Mouse (Mus musculus): Measurements from ENCODE around the gene Txnrd3. TPM values are rescaled to one million over a fixed set of nuclear protein-coding genes. Genes with fewer than 3 reads are reported as not detected.
A peak's percentile ranks its signal among the peaks of the same experiment; 100 is the strongest.

The Txnrd3 gene
- polyA plus RNA-seq (2015; fragmentation: Nextera tagmentation; extraction: Ambion mirVana) = 11.6 and 12.7 TPM in 2 replicates

GRCm38 (mm10) chr6:89643798-89644270 lies at the start of gene Txnrd3:
Gene Txnrd3 (plus strand): TSS chr6:89643988.
- Histone ChIP-seq H3K9ac (replicated peaks) (peak within 1 kb of the TSS; percentile 63), H3K4me3 (replicated peaks) (peak within 1 kb of the TSS; percentile 58), H3K9me3 (replicated peaks) (no peaks in the 10 kb centered on the region), H3K27me3 (replicated peaks) (no peaks in the 10 kb centered on the region), H3K27ac (replicated peaks) (peak within 1 kb of the TSS; percentile 86), H3K4me2 (peak within 1 kb of the TSS; percentile 91), H3K4me1 (peaks cover 12% of the 10 kb centered on the region), H3K36me3 (no peaks in the 10 kb centered on the region)
- WGBS = under 1% methylated on average over 32 of the region's 51 CpGs
- ATAC-seq (ENCODE audit: low FRiP score) = peak; percentile 90

GRCm38 (mm10) chr6:89595018-89595776 lies 48.6 kb upstream of the Txnrd3 start, which contains the start of gene Chchd6:
Gene Chchd6 (minus strand): TSS chr6:89595652.
- under 1% methylated on average over 56 of the region's 56 CpGs for WGBS
- Histone ChIP-seq H3K4me2 (peak within 1 kb of the TSS; percentile 63), H3K36me3 (no peaks in the 10 kb centered on the region), H3K9ac (replicated peaks) (peak within 1 kb of the TSS; percentile 63), H3K9me3 (replicated peaks) (no peaks in the 10 kb centered on the region), H3K4me3 (replicated peaks) (peak within 1 kb of the TSS; percentile 64), H3K27ac (replicated peaks) (peak within 1 kb of the TSS; percentile 68), H3K27me3 (replicated peaks) (no peaks in the 10 kb centered on the region), H3K4me1 (peaks cover 17% of the 10 kb centered on the region)
- peak; percentile 100 for ATAC-seq (ENCODE audit: low FRiP score)

GRCm38 (mm10) chr6:89595777-89596146 lies 48.0 kb upstream of the Txnrd3 start:
- peak; percentile 42 for ATAC-seq (ENCODE audit: low FRiP score)
- H3K9ac ChIP-seq (replicated peaks) = no peak overlapping the region
- 29% methylated on average over 5 of the region's 5 CpGs for WGBS

GRCm38 (mm10) chr6:89596510-89596909 lies 47.3 kb upstream of the Txnrd3 start:
- Histone ChIP-seq H3K9ac (replicated peaks) (no peak overlapping the region), H3K9me3 (replicated peaks) (no peaks in the 10 kb centered on the region), H3K27me3 (replicated peaks) (no peaks in the 10 kb centered on the region), H3K4me3 (replicated peaks) (no peak overlapping the region), H3K4me2 (no peak overlapping the region), H3K4me1 (peaks cover 17% of the 10 kb centered on the region), H3K36me3 (no peaks in the 10 kb centered on the region), H3K27ac (replicated peaks) (no peak overlapping the region)
- ATAC-seq (ENCODE audit: low FRiP score) = no peak
- WGBS = 100% methylated on average over 1 of the region's 1 CpGs

More at GRCm38 (mm10) chr6:89595777-89596146, 48.0 kb upstream of the Txnrd3 start:
- no peaks in the 10 kb centered on the region for H3K36me3 ChIP-seq
- no peak overlapping the region for H3K27ac ChIP-seq (replicated peaks)
- H3K4me1 ChIP-seq = peaks cover 17% of the 10 kb centered on the region
- H3K4me3 ChIP-seq (replicated peaks) = peak overlapping the region; percentile 64
- H3K9me3 ChIP-seq (replicated peaks) = no peaks in the 10 kb centered on the region
- H3K27me3 ChIP-seq (replicated peaks) = no peaks in the 10 kb centered on the region
- H3K4me2 ChIP-seq = peak overlapping the region; percentile 63

- H3K27ac ChIP-seq (replicated peaks) = no peak overlapping the region
- no peaks in the 10 kb centered on the region for H3K9me3 ChIP-seq (replicated peaks)
- WGBS = 53% methylated on average over 3 of the region's 3 CpGs
- H3K4me1 ChIP-seq = peaks cover 3% of the 10 kb centered on the region; the same call in 1 of the 2 replicates
- H3K4me3 ChIP-seq (replicated peaks) = no peak overlapping the region
- H3K36me3 ChIP-seq = no peaks in the 10 kb centered on the region
- no peaks in the 10 kb centered on the region for H3K27me3 ChIP-seq (replicated peaks)
- H3K9ac ChIP-seq (replicated peaks) = no peak overlapping the region
- no peak for ATAC-seq (ENCODE audit: low FRiP score)
- H3K4me2 ChIP-seq = no peak overlapping the region
These were observed 37.7 kb upstream of the Txnrd3 start for GRCm38 (mm10) chr6:89606096-89606495.

GRCm38 (mm10) chr6:89607999-89608398 lies 35.8 kb upstream of the Txnrd3 start:
- H3K27ac ChIP-seq (replicated peaks) = no peak overlapping the region
- 51% methylated on average over 4 of the region's 4 CpGs for WGBS
- H3K9me3 ChIP-seq (replicated peaks) = no peaks in the 10 kb centered on the region
- peaks cover 3% of the 10 kb centered on the region for H3K4me1 ChIP-seq
- no peaks in the 10 kb centered on the region for H3K27me3 ChIP-seq (replicated peaks)
- no peak for ATAC-seq (ENCODE audit: low FRiP score)
- H3K9ac ChIP-seq (replicated peaks) = no peak overlapping the region
- no peak overlapping the region for H3K4me3 ChIP-seq (replicated peaks)
- no peaks in the 10 kb centered on the region for H3K36me3 ChIP-seq
- no peak overlapping the region for H3K4me2 ChIP-seq

- H3K36me3 ChIP-seq = no peaks in the 10 kb centered on the region
- 16% methylated on average over 15 of the region's 15 CpGs for WGBS
- peak overlapping the region; percentile 86 for H3K27ac ChIP-seq (replicated peaks)
- H3K4me2 ChIP-seq = peak overlapping the region; percentile 19; the same call in 1 of the 2 replicates
- H3K27me3 ChIP-seq (replicated peaks) = no peaks in the 10 kb centered on the region
- peak; percentile 94 for ATAC-seq (ENCODE audit: low FRiP score)
- H3K9ac ChIP-seq (replicated peaks) = no peak overlapping the region
- no peak overlapping the region for H3K4me3 ChIP-seq (replicated peaks)
- H3K9me3 ChIP-seq (replicated peaks) = no peaks in the 10 kb centered on the region
- H3K4me1 ChIP-seq = peaks cover 31% of the 10 kb centered on the region
These were observed 30.3 kb upstream of the Txnrd3 start for GRCm38 (mm10) chr6:89613336-89614106.

GRCm38 (mm10) chr6:89614107-89614471 lies 29.7 kb upstream of the Txnrd3 start:
- Histone ChIP-seq H3K9me3 (replicated peaks) (no peaks in the 10 kb centered on the region), H3K27me3 (replicated peaks) (no peaks in the 10 kb centered on the region), H3K4me3 (replicated peaks) (no peak overlapping the region), H3K36me3 (no peaks in the 10 kb centered on the region), H3K4me1 (peaks cover 30% of the 10 kb centered on the region), H3K4me2 (no peak overlapping the region), H3K27ac (replicated peaks) (peak overlapping the region; percentile 86), H3K9ac (replicated peaks) (no peak overlapping the region)
- ATAC-seq (ENCODE audit: low FRiP score) = peak; percentile 45
- WGBS = 19% methylated on average over 2 of the region's 2 CpGs

GRCm38 (mm10) chr6:89614596-89615372 lies 29.0 kb upstream of the Txnrd3 start:
- Histone ChIP-seq H3K9ac (replicated peaks) (no peak overlapping the region), H3K4me2 (no peak overlapping the region), H3K4me1 (peaks cover 28% of the 10 kb centered on the region), H3K27me3 (replicated peaks) (no peaks in the 10 kb centered on the region), H3K4me3 (replicated peaks) (no peak overlapping the region), H3K9me3 (replicated peaks) (no peaks in the 10 kb centered on the region), H3K36me3 (no peaks in the 10 kb centered on the region), H3K27ac (replicated peaks) (peak overlapping the region; percentile 86)
- peak; percentile 6; the same call in 1 of the 2 replicates for ATAC-seq (ENCODE audit: low FRiP score)
- WGBS = 71% methylated on average over 7 of the region's 7 CpGs

- H3K9ac ChIP-seq (replicated peaks) = no peak overlapping the region
- WGBS = 27% methylated on average over 7 of the region's 7 CpGs
- no peak overlapping the region for H3K27ac ChIP-seq (replicated peaks)
- no peaks in the 10 kb centered on the region for H3K9me3 ChIP-seq (replicated peaks)
- H3K4me3 ChIP-seq (replicated peaks) = no peak overlapping the region
- H3K27me3 ChIP-seq (replicated peaks) = no peaks in the 10 kb centered on the region
- no peaks in the 10 kb centered on the region for H3K36me3 ChIP-seq
- peaks cover 28% of the 10 kb centered on the region for H3K4me1 ChIP-seq
- no peak overlapping the region for H3K4me2 ChIP-seq
- no peak for ATAC-seq (ENCODE audit: low FRiP score)
These were observed 28.4 kb upstream of the Txnrd3 start for GRCm38 (mm10) chr6:89615373-89615755.

GRCm38 (mm10) chr6:89622647-89623046 lies 21.1 kb upstream of the Txnrd3 start:
- no peaks in the 10 kb centered on the region for H3K9me3 ChIP-seq (replicated peaks)
- no peaks in the 10 kb centered on the region for H3K36me3 ChIP-seq
- H3K4me2 ChIP-seq = no peak overlapping the region
- no peak for ATAC-seq (ENCODE audit: low FRiP score)
- no peaks in the 10 kb centered on the region for H3K27me3 ChIP-seq (replicated peaks)
- no peak overlapping the region for H3K27ac ChIP-seq (replicated peaks)
- no peak overlapping the region for H3K4me3 ChIP-seq (replicated peaks)
- H3K9ac ChIP-seq (replicated peaks) = no peak overlapping the region
- 84% methylated on average over 3 of the region's 3 CpGs for WGBS
- H3K4me1 ChIP-seq = no peaks in the 10 kb centered on the region

All from neural tube, embryonic 15.5 days (tissue).